ENCODE assay signal across 8 mouse cellular contexts in genomic region chr10:93261132-93261980, GRCm38 (mm10). TPM values are rescaled to one million over a fixed set of nuclear protein-coding genes. Genes with fewer than 3 reads are reported as not detected.
DNase-seq lines count a peak whose midpoint lies in the region; ATAC-seq and TF ChIP-seq lines count a peak whose summit lies in the region.

No protein-coding gene starts in this region.

- H3K36me3 ChIP-seq in heart, embryonic 13.5 days, result peaks cover 59% of the 10 kb centered on the region
- H3K36me3 ChIP-seq in kidney, postnatal 0 days (ENCODE audit: insufficient read depth, low read length), result 0 out of 2 replicates have a peak, but pooled peaks cover 16% of the 10 kb centered on the region
- peaks cover 26% of the 10 kb centered on the region for H3K36me3 ChIP-seq in thymus, adult 2 months (ENCODE audit: control insufficient read depth, insufficient read depth, low read length)

- no peaks in the 10 kb centered on the region for H3K9me3 ChIP-seq in heart, embryonic 13.5 days
- no peaks in the 10 kb centered on the region for H3K9me3 ChIP-seq in kidney, postnatal 0 days (replicated peaks; ENCODE audit: low read length)

- TF ChIP-seq CTCF in kidney, postnatal 0 days (IDR thresholded peaks at IDR 0.05; ENCODE audit: low read depth), result no peak
- no peak for TF ChIP-seq CTCF in thymus, adult 2 months (IDR thresholded peaks at IDR 0.05; ENCODE audit: borderline replicate concordance, control insufficient read depth, extremely low read depth, insufficient read depth, low read length, poor library complexity)

- peak; percentile 40 to 67 for DNase-seq in right cerebral cortex, adult 2 months (ENCODE audit: low spot score in 2 of 2)
- DNase-seq in right cerebral cortex, postnatal 25 days, result no peak
- peak; percentile 92 to 95 for DNase-seq in cerebellum, postnatal 10 days
- no peak for DNase-seq in kidney, postnatal 0 days (ENCODE audit: low spot score)
- peak; percentile 38 for DNase-seq in thymus, adult 2 months
- DNase-seq in ovary, adult 18-20 months (ENCODE audit: low spot score), result no peak

- peak overlapping the region; percentile 30 for H3K4me3 ChIP-seq in heart, embryonic 13.5 days
- H3K4me3 ChIP-seq in kidney, postnatal 0 days (replicated peaks; ENCODE audit: low read depth, low read length), result no peak overlapping the region
- H3K4me3 ChIP-seq in thymus, adult 2 months (ENCODE audit: control insufficient read depth, insufficient read depth, low read length), result no peak overlapping the region

- peak overlapping the region; percentile 65 for H3K4me2 ChIP-seq in heart, embryonic 13.5 days
- H3K4me2 ChIP-seq in kidney, postnatal 0 days (ENCODE audit: low read length), result peak overlapping the region; percentile 39

- 16% methylated on average over 16 of the region's 16 CpGs for WGBS in heart, embryonic 13.5 days
- 20% methylated on average over 16 of the region's 16 CpGs for WGBS in kidney, postnatal 0 days
- WGBS in thymus, adult 2 months, result 12% methylated on average over 16 of the region's 16 CpGs

- ATAC-seq in heart, embryonic 13.5 days (ENCODE audit: extremely low read depth, insufficient number of reproducible peaks, low FRiP score, low TSS enrichment), result 0 out of 2 replicates have a peak, but pooled peaks have one; percentile 9
- ATAC-seq in kidney, postnatal 0 days (replicated peaks; ENCODE audit: low FRiP score, low read depth), result peak; percentile 46; the same call in 1 of the 2 replicates
- ATAC-seq in megakaryocyte-erythroid progenitor cell, adult 5-6 weeks (replicated peaks; ENCODE audit: low FRiP score, low TSS enrichment, poor library complexity, severe bottlenecking), result peak; percentile 38

- H3K27me3 ChIP-seq in heart, embryonic 13.5 days (replicated peaks), result no peaks in the 10 kb centered on the region
- H3K27me3 ChIP-seq in kidney, postnatal 0 days (ENCODE audit: insufficient read depth, low read length), result no peaks in the 10 kb centered on the region
- no peaks in the 10 kb centered on the region for H3K27me3 ChIP-seq in thymus, adult 2 months (ENCODE audit: control insufficient read depth, insufficient read depth, low read length)

- peaks cover 70% of the 10 kb centered on the region for H3K4me1 ChIP-seq in heart, embryonic 13.5 days
- peaks cover 11% of the 10 kb centered on the region for H3K4me1 ChIP-seq in kidney, postnatal 0 days (replicated peaks; ENCODE audit: insufficient read depth, low read length)
- H3K4me1 ChIP-seq in thymus, adult 2 months (replicated peaks; ENCODE audit: control insufficient read depth, insufficient read depth, low read length), result peaks cover 37% of the 10 kb centered on the region

- H3K9ac ChIP-seq in heart, embryonic 13.5 days, result peak overlapping the region; percentile 69
- H3K9ac ChIP-seq in kidney, postnatal 0 days (ENCODE audit: low read depth, low read length), result no peak overlapping the region

- no peak for TF ChIP-seq POLR2A in thymus, adult 2 months (IDR thresholded peaks at IDR 0.05; ENCODE audit: control insufficient read depth, extremely low read depth, insufficient read depth, low read length, poor library complexity)

- peak overlapping the region; percentile 88 for H3K27ac ChIP-seq in heart, embryonic 13.5 days (replicated peaks)
- peak overlapping the region; percentile 81 for H3K27ac ChIP-seq in kidney, postnatal 0 days
- peak overlapping the region; percentile 34; the same call in 1 of the 2 replicates for H3K27ac ChIP-seq in thymus, adult 2 months (ENCODE audit: control insufficient read depth, insufficient read depth, low read length)

RNA-seq across cellular contexts. Expression of gene Elk3, which starts 49.6 kb away (rescaled TPM):
- 34.5 and 38.3 TPM in 2 replicates for polyA plus RNA-seq in heart, embryonic 13.5 days (2015; fragmentation: Nextera tagmentation; extraction: Ambion mirVana)
- polyA plus RNA-seq in kidney, postnatal 0 days (2015; fragmentation: Nextera tagmentation; extraction: Ambion mirVana), result 50.2 and 53.9 TPM in 2 replicates
- 8.7 and 8.9 TPM in 2 replicates for total RNA-seq in megakaryocyte-erythroid progenitor cell, adult 5-6 weeks (2014; fragmentation: Nextera tagmentation)
- 6.8 and 7.2 TPM in 2 replicates for total RNA-seq in megakaryocyte-erythroid progenitor cell, adult 5-6 weeks (2017)
- polyA plus RNA-seq in thymus, adult 2 months (2012; rRNA removed), result 47.2 and 62.7 TPM in 2 replicates

Comparison
In these comparisons a context has a peak if more than half of its experiments do, and no peak if none do; other contexts are left out.
1. DNase-seq: peak in right cerebral cortex, adult 2 months (2 of 2), cerebellum, postnatal 10 days (2 of 2) and thymus, adult 2 months (single experiment); none in right cerebral cortex, postnatal 25 days (single experiment), kidney, postnatal 0 days (single experiment) and ovary, adult 18-20 months (single experiment).
2. H3K27ac ChIP-seq: peak in every context shown above with its lines; median percentile 88 in heart, embryonic 13.5 days; 81 in kidney, postnatal 0 days; 34 in thymus, adult 2 months.
3. Peak in every context shown above with its lines, with median percentiles within 50 percentile points of each other: ATAC-seq.